Mouse (Mus musculus) lung, adult 2 months (tissue): ENCODE measurements around the gene Pax4.

Experiments
- CTCF ChIP-seq: fragments of 200-500 bp; IDR thresholded peaks from 2 replicates; pipeline ENCODE4 v1.5.1; 2011; ENCODE audit warnings: mild to moderate bottlenecking, low read length, control low read depth; ENCODE audit not compliant: insufficient read depth
- POLR2A ChIP-seq: fragments of 200-500 bp; IDR thresholded peaks from 2 replicates; pipeline ENCODE4 v1.6.1; 2011; ENCODE audit warnings: low read depth, mild to moderate bottlenecking, control low read depth, low read length, borderline replicate concordance; ENCODE audit errors: extremely low read depth

DNA sequence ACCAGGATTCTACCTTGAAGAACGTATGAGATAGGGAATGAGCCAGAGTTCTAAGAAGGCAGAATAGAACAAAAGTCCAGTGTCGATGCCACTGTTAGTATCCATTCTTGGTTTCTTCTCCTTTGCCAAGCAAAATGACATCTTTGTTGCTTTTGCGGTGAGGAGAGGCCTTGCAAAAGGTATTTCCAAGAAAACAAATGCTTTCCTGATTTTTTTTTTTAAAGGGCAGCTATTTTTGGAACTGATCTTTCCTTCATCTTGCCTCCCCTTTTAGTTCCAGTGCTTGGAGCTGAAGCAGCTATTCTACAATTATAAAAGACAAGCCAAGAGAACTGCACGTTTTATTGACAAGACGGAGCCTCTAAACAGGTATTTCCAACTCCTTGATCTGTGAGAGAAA lies 25.7 kb upstream of the Pax4 start, which contains the start of gene Snd1:
- no peak for TF ChIP-seq CTCF
- TF ChIP-seq POLR2A = no peak
